Mouse (Mus musculus) neural tube, embryonic 12.5 days (tissue): Measurements from ENCODE around the gene Rsu1. TPM values are rescaled to one million over a fixed set of nuclear protein-coding genes. Genes with fewer than 3 reads are reported as not detected.

Experiments
- ATAC-seq: fragments of 200-750 bp; cut with Nextera tagmentation; 2 replicates; pipeline ENCODE4 v1.8.0; 2017; ENCODE audit warnings: low read depth, mild to moderate bottlenecking, moderate TSS enrichment, moderate library complexity; ENCODE audit not compliant: low FRiP score
- H3K27ac ChIP-seq: fragments of 300-500 bp; sonication (generic); 2 replicates; pipeline ENCODE4 v1.5.1; 2016
- H3K27me3 ChIP-seq: fragments of 300-500 bp; sonication (generic); replicated peaks from 2 replicates; pipeline ENCODE4 v1.6.1; 2016; ENCODE audit warnings: mild to moderate bottlenecking
- H3K36me3 ChIP-seq: fragments of 300-500 bp; sonication (generic); 2 replicates; pipeline ENCODE4 v1.6.1; 2016; ENCODE audit warnings: mild to moderate bottlenecking
- H3K4me1 ChIP-seq: fragments of 300-500 bp; sonication (generic); 2 replicates; pipeline ENCODE4 v1.6.1; 2016
- H3K4me2 ChIP-seq: fragments of 300-500 bp; sonication (generic); replicated peaks from 2 replicates; pipeline ENCODE4 v1.6.1; 2016; ENCODE audit warnings: mild to moderate bottlenecking
- H3K4me3 ChIP-seq: fragments of 300-500 bp; sonication (generic); 2 replicates; pipeline ENCODE4 v1.5.1; 2016
- H3K9ac ChIP-seq: fragments of 300-500 bp; sonication (generic); 2 replicates; pipeline ENCODE4 v1.6.1; 2016; ENCODE audit warnings: mild to moderate bottlenecking
- H3K9me3 ChIP-seq: fragments of 300-500 bp; sonication (generic); 2 replicates; pipeline ENCODE4 v1.6.1; 2016; ENCODE audit warnings: mild to moderate bottlenecking
- WGBS: fragments of 180-500 bp; shearing (Covaris S2); methylation state at CpG from one replicate; pipeline ENCODE4 v1.1.7; 2016; 5-methylcytosine and 5-hydroxymethylcytosine counted together
- polyA plus RNA-seq: library from polyadenylated mRNA; unstranded; fragments of >200 nt; fragmentation: Nextera tagmentation; extraction: Ambion mirVana; gene quantifications from 2 replicates; pipeline ENCODE4 v1.2.1, GENCODE M21; 2016

The Rsu1 gene
- polyA plus RNA-seq, 1 experiment from 2014 or later: 73.4 TPM

DNA sequence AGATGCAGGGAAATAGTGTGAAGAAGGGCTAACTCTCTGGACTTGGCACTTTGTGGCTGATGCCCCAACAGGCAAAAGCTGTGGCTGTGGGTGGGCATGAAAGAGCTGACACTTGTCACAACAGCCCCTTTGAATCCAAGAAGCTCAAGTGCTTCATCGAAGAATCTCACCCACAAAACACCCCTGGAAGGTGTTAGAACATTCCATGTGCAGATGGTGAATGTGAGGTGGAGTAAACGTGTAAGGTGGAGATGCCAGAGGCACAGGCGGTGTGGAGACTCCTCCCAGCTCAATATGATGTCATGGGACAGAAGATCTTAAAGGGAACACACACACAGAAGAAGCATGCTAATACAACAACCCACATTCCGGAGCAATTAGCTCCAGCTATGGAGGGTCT lies 182.9 kb downstream of the Rsu1 start:
- Histone ChIP-seq H3K4me1 (peaks cover 8% of the 10 kb centered on the region; the same call in 1 of the 2 replicates), H3K9ac (no peak overlapping the region), H3K27ac (no peak overlapping the region), H3K4me3 (no peak overlapping the region), H3K27me3 (no peaks in the 10 kb centered on the region), H3K36me3 (no peaks in the 10 kb centered on the region), H3K4me2 (no peak overlapping the region), H3K9me3 (no peaks in the 10 kb centered on the region)
- no peak for ATAC-seq
- 81% methylated on average over 4 of the region's 4 CpGs for WGBS

DNA sequence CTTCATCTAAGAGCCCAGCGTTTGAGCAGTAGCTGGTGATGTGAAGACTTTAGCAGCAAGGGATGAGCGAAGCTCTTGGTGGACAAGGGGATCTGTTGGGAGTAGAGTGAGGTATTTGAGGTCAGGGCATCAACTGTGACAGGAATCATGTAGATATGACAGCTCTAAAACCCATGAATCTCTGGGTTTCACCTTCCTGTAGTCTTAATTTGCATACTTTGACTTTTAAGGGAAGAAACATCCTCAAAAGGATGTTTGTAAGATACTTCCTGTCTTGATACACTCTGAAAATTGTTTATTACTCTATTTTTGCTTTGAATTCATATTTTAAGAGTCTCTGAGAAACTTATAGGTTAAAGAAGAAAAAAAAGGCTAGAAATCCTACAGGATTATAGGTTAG lies 183.4 kb downstream of the Rsu1 start:
- WGBS: 92% methylated on average over 2 of the region's 2 CpGs
- Histone ChIP-seq H3K9ac (no peak overlapping the region), H3K4me2 (no peak overlapping the region), H3K9me3 (no peaks in the 10 kb centered on the region), H3K4me3 (no peak overlapping the region), H3K27ac (no peak overlapping the region), H3K4me1 (peaks cover 13% of the 10 kb centered on the region; the same call in 1 of the 2 replicates), H3K36me3 (no peaks in the 10 kb centered on the region), H3K27me3 (no peaks in the 10 kb centered on the region)
- ATAC-seq: no peak

DNA sequence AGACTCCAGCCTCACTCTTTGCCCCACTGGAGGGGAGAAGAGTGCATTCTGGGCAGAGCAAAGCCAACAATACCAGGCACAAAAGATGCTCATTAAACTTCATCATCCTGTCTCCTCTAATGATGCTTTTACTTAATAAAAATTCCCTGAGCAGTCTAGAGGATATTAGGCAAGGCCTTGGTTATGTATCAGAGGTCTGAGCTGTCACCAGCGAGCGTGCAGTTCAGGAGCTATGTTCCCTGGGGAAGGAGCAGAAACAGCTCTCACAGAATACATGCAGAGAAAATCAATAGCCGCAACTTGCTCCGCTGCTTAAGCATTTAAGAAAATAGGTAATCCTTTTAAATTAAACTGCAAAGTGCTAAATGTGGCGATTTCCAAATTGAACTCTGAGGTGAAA lies 187.0 kb downstream of the Rsu1 start:
- H3K36me3 ChIP-seq: no peaks in the 10 kb centered on the region
- no peaks in the 10 kb centered on the region for H3K9me3 ChIP-seq
- H3K27ac ChIP-seq: no peak overlapping the region
- peak; percentile 80 for ATAC-seq
- 36% methylated on average over 5 of the region's 5 CpGs for WGBS
- no peak overlapping the region for H3K4me2 ChIP-seq
- no peak overlapping the region for H3K4me3 ChIP-seq
- no peak overlapping the region for H3K9ac ChIP-seq
- H3K27me3 ChIP-seq: no peaks in the 10 kb centered on the region
- peaks cover 13% of the 10 kb centered on the region; the same call in 1 of the 2 replicates for H3K4me1 ChIP-seq

- no peaks in the 10 kb centered on the region for H3K36me3 ChIP-seq
- no peak overlapping the region for H3K27ac ChIP-seq
- H3K9me3 ChIP-seq: no peaks in the 10 kb centered on the region
- no peaks in the 10 kb centered on the region for H3K27me3 ChIP-seq
- H3K4me2 ChIP-seq: no peak overlapping the region
- ATAC-seq: no peak
- H3K4me1 ChIP-seq: peaks cover 13% of the 10 kb centered on the region; the same call in 1 of the 2 replicates
- no peak overlapping the region for H3K4me3 ChIP-seq
- 67% methylated on average over 2 of the region's 2 CpGs for WGBS
- H3K9ac ChIP-seq: no peak overlapping the region
Measured at GRCm38 (mm10) chr2:13080476-13080875, 190.7 kb downstream of the Rsu1 start.

GRCm38 (mm10) chr2:13072243-13072642 lies 199.0 kb downstream of the Rsu1 start:
- H3K27ac ChIP-seq: no peak overlapping the region
- no peaks in the 10 kb centered on the region for H3K36me3 ChIP-seq
- no peaks in the 10 kb centered on the region for H3K27me3 ChIP-seq
- H3K9me3 ChIP-seq: no peaks in the 10 kb centered on the region
- ATAC-seq: no peak
- H3K9ac ChIP-seq: no peak overlapping the region
- H3K4me3 ChIP-seq: no peak overlapping the region
- no peaks in the 10 kb centered on the region for H3K4me1 ChIP-seq
- H3K4me2 ChIP-seq: no peak overlapping the region

DNA sequence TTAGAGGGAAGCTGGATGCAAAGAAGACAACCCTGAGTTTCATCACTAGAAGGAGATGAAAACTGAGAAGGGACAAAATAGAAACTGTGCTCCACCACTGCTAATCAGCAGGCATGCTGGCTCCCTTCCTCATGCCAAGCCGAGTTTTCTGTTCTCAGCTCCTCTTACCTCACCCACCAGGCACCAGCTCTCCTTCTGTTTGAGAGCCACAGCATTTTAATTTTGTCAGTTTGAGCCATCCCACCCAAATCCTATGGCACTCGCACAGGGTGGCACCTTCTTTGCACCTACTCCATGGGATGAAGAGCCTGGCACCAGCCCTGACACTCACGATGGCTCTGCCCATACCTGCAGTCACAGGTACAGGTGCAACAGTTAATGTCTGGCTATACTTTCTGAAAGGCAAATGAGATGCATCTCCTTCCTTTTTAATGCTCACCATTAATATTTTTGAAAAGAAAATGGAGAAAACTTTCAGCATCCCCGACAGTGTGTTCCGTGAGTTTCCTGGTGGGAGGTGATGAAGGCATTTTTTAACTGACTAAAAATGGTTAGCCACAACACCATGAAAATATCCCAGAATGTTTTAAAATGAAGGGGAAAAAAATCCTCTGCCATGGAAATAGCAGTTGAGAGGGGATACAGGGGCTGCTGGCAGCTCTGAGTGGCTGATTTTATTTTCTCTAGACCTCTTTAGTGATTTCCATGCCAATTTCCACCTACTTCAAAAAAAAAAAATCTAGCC lies 210.6 kb downstream of the Rsu1 start:
- no peaks in the 10 kb centered on the region for H3K9me3 ChIP-seq
- ATAC-seq: no peak
- no peak overlapping the region for H3K27ac ChIP-seq
- no peaks in the 10 kb centered on the region for H3K27me3 ChIP-seq
- no peaks in the 10 kb centered on the region for H3K36me3 ChIP-seq
- H3K4me2 ChIP-seq: no peak overlapping the region
- no peak overlapping the region for H3K9ac ChIP-seq
- WGBS: 93% methylated on average over 5 of the region's 5 CpGs
- H3K4me1 ChIP-seq: no peaks in the 10 kb centered on the region
- no peak overlapping the region for H3K4me3 ChIP-seq

- H3K4me2 ChIP-seq: no peak overlapping the region
- no peaks in the 10 kb centered on the region for H3K36me3 ChIP-seq
- H3K27ac ChIP-seq: no peak overlapping the region
- no peaks in the 10 kb centered on the region for H3K9me3 ChIP-seq
- ATAC-seq: no peak
- H3K4me3 ChIP-seq: no peak overlapping the region
- no peak overlapping the region for H3K9ac ChIP-seq
- WGBS: 89% methylated on average over 6 of the region's 6 CpGs
- no peaks in the 10 kb centered on the region for H3K4me1 ChIP-seq
- no peaks in the 10 kb centered on the region for H3K27me3 ChIP-seq
Measured at GRCm38 (mm10) chr2:13048649-13049048, 222.6 kb downstream of the Rsu1 start.

GRCm38 (mm10) chr2:13044555-13044954 lies 226.7 kb downstream of the Rsu1 start:
- Histone ChIP-seq H3K4me2 (no peak overlapping the region), H3K27ac (no peak overlapping the region), H3K36me3 (no peaks in the 10 kb centered on the region), H3K9me3 (no peaks in the 10 kb centered on the region), H3K27me3 (no peaks in the 10 kb centered on the region), H3K9ac (no peak overlapping the region), H3K4me3 (no peak overlapping the region), H3K4me1 (no peaks in the 10 kb centered on the region)
- WGBS: 93% methylated on average over 4 of the region's 4 CpGs
- no peak for ATAC-seq

DNA sequence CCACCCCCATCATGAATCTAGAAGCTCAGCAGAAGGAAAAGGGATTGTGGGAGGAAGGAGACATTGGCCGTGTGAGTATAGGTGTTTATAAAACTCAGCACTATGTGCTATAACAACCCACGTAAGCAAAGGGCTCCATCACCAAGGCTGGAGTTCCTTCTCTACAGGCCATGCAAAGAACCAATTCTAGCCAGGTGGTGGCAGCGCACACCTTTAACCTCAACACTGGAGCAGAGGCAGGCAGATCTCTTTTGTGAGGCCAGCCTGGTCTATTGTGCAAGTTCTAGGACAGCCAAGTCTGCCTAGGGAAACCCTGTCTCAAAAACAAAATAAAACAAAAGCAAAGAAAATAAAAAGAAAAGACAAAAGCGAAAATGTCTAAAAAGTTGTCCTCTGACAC lies 231.4 kb downstream of the Rsu1 start:
- Histone ChIP-seq H3K4me2 (no peak overlapping the region), H3K9me3 (no peaks in the 10 kb centered on the region), H3K4me1 (no peaks in the 10 kb centered on the region), H3K36me3 (no peaks in the 10 kb centered on the region), H3K4me3 (no peak overlapping the region), H3K27ac (no peak overlapping the region), H3K27me3 (no peaks in the 10 kb centered on the region), H3K9ac (no peak overlapping the region)
- ATAC-seq: no peak
- 89% methylated on average over 4 of the region's 4 CpGs for WGBS

- no peak overlapping the region for H3K27ac ChIP-seq
- 77% methylated on average over 3 of the region's 3 CpGs for WGBS
- H3K4me1 ChIP-seq: no peaks in the 10 kb centered on the region
Measured at GRCm38 (mm10) chr2:13038772-13039171, 232.4 kb downstream of the Rsu1 start.

More at GRCm38 (mm10) chr2:13038772-13039171, 232.4 kb downstream of the Rsu1 start:
- Histone ChIP-seq H3K4me2 (no peak overlapping the region), H3K9ac (no peak overlapping the region), H3K4me3 (no peak overlapping the region), H3K9me3 (no peaks in the 10 kb centered on the region), H3K27me3 (no peaks in the 10 kb centered on the region), H3K36me3 (no peaks in the 10 kb centered on the region)
- no peak for ATAC-seq

Other genes with a start within 250 kb of the Rsu1 start
- gene Cubn, start 220.4 kb upstream of the Rsu1 start, polyA plus RNA-seq: 0.18 and 0.22 TPM in 2 replicates